Mouse (Mus musculus) kidney, postnatal 10 days (tissue): ENCODE measurements around the gene Creb3l2.
A peak's percentile ranks its signal among the peaks of the same experiment; 100 is the strongest.

Experiments
- DNase-seq: peaks from one replicate; pipeline ENCODE4 v3.0.0; 2021; ENCODE audit warnings: mixed read lengths

The Creb3l2 gene

GRCm38 (mm10) chr6:37441251-37442011 lies 515 bp downstream of the Creb3l2 start:
- DNase-seq: peak; percentile 70

DNA sequence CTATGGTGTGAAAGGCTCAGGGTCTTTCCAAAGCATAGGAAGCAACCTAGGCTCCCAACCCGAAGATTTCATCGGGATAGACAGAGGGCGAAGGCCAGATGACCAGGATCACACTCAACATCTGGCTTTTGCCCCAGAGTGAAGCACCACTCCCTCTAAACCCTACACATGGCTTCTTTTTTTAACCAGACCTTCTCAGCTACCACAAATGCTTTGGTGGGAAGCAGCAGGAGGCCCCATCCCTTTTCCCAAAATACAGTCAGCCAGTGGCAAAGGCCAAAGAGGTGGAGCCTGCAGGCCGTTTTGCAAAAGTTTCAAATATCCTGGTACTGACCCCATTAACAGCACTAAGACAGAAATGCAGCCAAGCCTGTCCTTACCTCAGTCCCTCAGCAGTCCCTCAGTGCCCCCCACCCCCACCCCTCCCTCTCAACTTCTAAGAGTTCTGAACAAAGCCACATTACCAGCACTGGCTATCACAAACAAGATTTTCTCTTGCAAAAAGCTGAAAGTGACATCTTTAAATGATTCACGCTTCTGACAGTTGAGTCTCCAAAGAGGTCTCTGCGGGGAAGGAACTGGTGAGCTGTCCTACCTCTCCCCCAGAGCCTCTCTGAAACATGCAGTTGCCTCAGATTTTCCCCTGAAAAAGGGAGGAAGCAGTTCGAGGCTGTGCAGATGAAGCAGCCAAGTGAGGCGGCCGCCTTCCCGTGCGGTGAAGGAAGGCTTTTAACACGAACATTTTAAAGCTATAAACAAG lies 1.3 kb downstream of the Creb3l2 start:
- DNase-seq: peak; percentile 60

DNA sequence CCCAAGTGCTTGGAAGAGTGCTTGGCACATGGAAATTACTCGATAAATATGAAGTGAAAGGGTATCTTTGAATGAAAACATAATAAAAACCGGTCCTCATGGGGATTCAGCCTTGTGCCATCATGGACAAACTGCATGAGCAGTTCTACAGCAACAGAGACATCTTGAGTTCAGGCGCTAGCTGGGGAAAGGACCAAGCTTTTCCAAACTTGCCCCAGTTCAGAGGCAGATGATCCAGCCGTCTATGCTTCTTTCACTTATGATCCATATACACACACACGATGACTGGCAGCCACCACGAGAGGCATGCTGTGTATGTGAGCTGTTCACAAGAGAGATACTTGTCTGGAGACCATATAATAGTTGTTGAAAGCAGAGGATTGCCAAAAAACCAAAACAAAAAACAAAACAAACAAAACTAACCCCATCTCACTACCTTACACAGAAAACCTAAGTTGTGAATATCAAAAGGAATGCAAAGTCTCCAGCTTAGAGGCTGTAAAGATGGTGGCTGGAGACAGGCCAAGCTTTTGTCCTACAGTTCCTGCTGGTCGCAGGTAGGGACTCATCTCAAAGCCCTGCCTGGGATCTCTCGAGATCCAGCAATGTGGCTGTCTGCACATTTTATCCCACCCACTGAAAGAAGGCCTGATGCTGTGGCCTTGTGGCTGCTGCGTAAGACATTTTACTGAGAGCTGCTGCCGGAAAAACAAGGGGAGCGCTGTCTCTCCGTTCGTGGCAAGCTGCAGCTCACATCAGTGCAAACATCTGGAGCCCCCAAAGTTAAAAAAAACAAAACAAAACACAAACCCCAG lies 2.1 kb downstream of the Creb3l2 start:
- DNase-seq: peak; percentile 71

- DNase-seq: no peak
These were observed 3.4 kb downstream of the Creb3l2 start for GRCm38 (mm10) chr6:37438510-37438909.

- DNase-seq: no peak
These were observed 4.9 kb downstream of the Creb3l2 start for GRCm38 (mm10) chr6:37437086-37437485.

GRCm38 (mm10) chr6:37435391-37435790 lies 6.6 kb downstream of the Creb3l2 start:
- no peak for DNase-seq

DNA sequence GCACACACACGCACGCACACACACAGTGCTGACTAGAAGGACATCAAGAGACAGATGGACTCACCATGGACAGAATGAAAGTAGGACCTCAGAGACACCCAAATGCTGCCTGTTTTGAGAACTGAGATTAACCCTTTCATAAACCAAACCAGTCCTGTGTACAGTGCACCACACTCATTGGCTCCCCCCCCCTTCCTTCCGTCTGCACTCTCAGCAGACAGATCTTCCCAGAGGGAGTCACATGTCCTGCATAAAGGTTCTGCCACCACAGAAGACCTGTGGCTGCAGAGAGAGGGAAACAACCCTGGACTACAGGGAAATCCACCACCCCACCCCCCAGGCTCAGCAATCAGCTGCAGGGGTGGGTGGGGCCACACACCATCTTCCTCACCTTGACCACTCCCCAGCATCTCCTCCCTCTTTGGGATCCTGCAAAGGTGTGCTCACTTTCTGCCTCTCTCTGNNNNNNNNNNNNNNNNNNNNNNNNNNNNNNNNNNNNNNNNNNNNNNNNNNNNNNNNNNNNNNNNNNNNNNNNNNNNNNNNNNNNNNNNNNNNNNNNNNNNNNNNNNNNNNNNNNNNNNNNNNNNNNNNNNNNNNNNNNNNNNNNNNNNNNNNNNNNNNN lies 12.0 kb downstream of the Creb3l2 start:
- no peak for DNase-seq

DNA sequence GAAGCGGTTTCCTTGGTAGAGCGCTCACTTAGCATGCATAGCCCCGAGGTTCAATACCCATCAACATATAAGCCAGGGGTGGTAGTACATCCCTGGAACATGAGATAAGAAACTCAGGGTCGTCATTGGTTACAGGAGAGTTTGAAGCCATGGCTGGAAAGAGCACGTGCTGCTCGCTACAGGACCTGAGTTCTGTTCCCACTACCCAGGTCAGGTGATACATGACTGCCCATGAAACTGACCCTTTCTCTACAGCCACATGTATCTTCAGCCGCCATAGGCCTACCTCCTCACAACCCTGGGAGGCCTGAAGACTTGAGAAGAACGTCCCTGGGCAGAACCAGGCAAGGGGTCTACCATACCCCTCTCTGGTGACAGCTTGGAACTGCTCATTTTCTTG lies 13.0 kb downstream of the Creb3l2 start:
- DNase-seq: no peak

GRCm38 (mm10) chr6:37428044-37428443 lies 13.9 kb downstream of the Creb3l2 start:
- no peak for DNase-seq

GRCm38 (mm10) chr6:37426615-37427014 lies 15.3 kb downstream of the Creb3l2 start:
- DNase-seq: no peak

GRCm38 (mm10) chr6:37425833-37426232 lies 16.1 kb downstream of the Creb3l2 start:
- no peak for DNase-seq

DNA sequence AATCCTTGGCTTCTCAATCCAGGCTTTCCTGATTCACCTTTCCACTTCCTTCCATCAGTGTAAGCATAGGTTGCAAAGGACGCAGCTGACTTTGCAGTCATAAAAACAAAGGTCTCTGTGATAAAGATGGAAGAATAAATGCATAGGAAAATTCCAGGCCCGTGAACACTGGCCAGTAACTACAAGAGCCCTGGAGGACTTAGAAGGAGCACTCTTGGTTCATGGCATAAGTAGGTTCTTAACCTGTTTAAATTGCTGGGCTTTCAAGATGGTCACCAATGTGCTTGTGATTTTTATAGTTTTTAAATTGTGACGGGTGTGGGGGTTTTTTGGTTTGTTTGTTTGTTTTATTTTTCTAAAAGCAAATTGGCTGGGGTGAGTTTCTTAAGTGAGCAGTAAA lies 16.9 kb downstream of the Creb3l2 start:
- no peak for DNase-seq

GRCm38 (mm10) chr6:37424374-37424773 lies 17.6 kb downstream of the Creb3l2 start:
- DNase-seq: peak; percentile 64

- no peak for DNase-seq
These were observed 18.6 kb downstream of the Creb3l2 start for GRCm38 (mm10) chr6:37423386-37423785.

DNA sequence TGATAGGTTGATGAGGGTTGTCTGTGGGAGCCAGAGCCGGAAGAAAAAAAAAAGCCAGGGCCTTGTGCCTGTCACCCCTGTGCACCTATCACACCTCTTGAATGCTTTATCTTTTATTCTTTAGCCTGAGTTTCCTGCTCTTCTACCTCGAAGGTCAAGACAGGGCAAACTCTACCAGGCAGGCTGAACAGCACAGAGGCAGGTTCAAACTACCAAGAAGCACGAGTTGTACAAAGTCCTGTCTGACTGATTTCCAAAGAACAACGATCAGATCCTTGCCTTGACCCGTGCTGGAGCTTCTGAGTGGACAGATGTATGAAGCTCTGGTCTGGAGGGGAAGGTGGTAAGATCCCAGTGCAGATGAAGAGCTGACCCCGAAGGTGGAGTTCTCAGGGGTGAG lies 20.8 kb downstream of the Creb3l2 start:
- DNase-seq: peak; percentile 32

- peak; percentile 68 for DNase-seq
These were observed 22.5 kb downstream of the Creb3l2 start for GRCm38 (mm10) chr6:37419445-37419941.

GRCm38 (mm10) chr6:37418931-37419330 lies 23.0 kb downstream of the Creb3l2 start:
- DNase-seq: no peak

DNA sequence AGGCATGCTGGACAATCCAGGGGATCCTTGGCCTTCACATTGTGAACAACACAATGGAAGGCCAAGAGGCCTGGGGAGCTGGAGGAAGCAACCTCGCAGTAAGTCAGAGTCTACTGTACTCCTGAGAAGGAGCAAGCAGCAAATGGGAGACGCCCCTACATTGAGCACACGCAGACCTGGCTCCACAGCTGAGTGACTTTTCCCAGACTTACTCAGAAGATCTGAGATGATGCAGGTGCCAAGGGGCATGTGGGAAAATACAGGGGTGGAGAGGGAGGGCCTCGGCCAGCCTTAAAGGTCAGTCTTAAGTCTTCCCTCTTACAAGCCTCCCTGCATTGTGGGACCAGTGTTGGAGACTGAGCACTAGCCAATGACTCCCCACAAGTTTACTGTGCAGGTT lies 25.2 kb downstream of the Creb3l2 start:
- DNase-seq: peak; percentile 55

- DNase-seq: peak; percentile 55
These were observed 26.4 kb downstream of the Creb3l2 start for GRCm38 (mm10) chr6:37415505-37415904.

- DNase-seq: peak; percentile 88
These were observed 26.9 kb downstream of the Creb3l2 start for GRCm38 (mm10) chr6:37415034-37415433.

GRCm38 (mm10) chr6:37414576-37414975 lies 27.4 kb downstream of the Creb3l2 start:
- no peak for DNase-seq

- DNase-seq: no peak
These were observed 30.2 kb downstream of the Creb3l2 start for GRCm38 (mm10) chr6:37411696-37412095.

- no peak for DNase-seq
These were observed 32.1 kb downstream of the Creb3l2 start for GRCm38 (mm10) chr6:37409829-37410228.
